Mouse (Mus musculus) embryonic fibroblast, embryonic 13.5 days (primary cell): Measurements from ENCODE around the gene Olfr1116. TPM values are rescaled to one million over a fixed set of nuclear protein-coding genes. Genes with fewer than 3 reads are reported as not detected.
"Not testable (repeated sequence)": the region's sequence is repeated elsewhere in the genome, so short reads cannot be mapped to it uniquely, and the experiment has no call there.

Source experiments
- H3K27ac ChIP-seq: 2 replicates; pipeline ENCODE4 v1.5.1; 2012; ENCODE audit warnings: low read length, control low read depth, inconsistent platforms; ENCODE audit not compliant: insufficient read depth
- H3K4me1 ChIP-seq: 2 replicates; pipeline ENCODE4 v1.6.1; 2011; ENCODE audit warnings: low read length; ENCODE audit not compliant: control insufficient read depth, insufficient read depth
- H3K4me3 ChIP-seq: 2 replicates; pipeline ENCODE4 v1.5.1; 2011; ENCODE audit warnings: mild to moderate bottlenecking, control low read depth, low read length; ENCODE audit not compliant: insufficient read depth
- CTCF ChIP-seq: IDR thresholded peaks from 2 replicates; pipeline ENCODE4 v1.5.1; 2011; ENCODE audit warnings: mild to moderate bottlenecking, control low read depth, low read length, moderate library complexity, borderline replicate concordance; ENCODE audit not compliant: insufficient read depth
- POLR2A ChIP-seq: IDR thresholded peaks from 2 replicates; pipeline ENCODE4 v1.6.1; 2011; ENCODE audit warnings: low read depth, mild to moderate bottlenecking, control low read depth, low read length, moderate library complexity
- polyA plus RNA-seq: library from polyadenylated mRNA; stranded (reverse); fragments of >200 nt; gene quantifications from 2 replicates; pipeline ENCODE4 v1.2.4, GENCODE M21; 2011; ENCODE audit warnings: low read depth; ENCODE audit not compliant: missing spikeins, insufficient read length

The Olfr1116 gene
- not detected in 2 replicates for polyA plus RNA-seq

- no peaks in the 10 kb centered on the region for H3K4me1 ChIP-seq
- H3K4me3 ChIP-seq, result no peak within 1 kb of the TSS
- TF ChIP-seq POLR2A (no peak), CTCF (no peak)
- no peak within 1 kb of the TSS for H3K27ac ChIP-seq
Measured at GRCm38 (mm10) chr2:87267234-87267633, at the start of gene Olfr1116. TSS of gene Olfr1116 (plus strand) at chr2:87267534.

GRCm38 (mm10) chr2:87247713-87248112 lies 19.6 kb upstream of the Olfr1116 start, which contains the start of gene Olfr1115:
TSS of gene Olfr1115 (plus strand) at chr2:87248013.
- TF ChIP-seq CTCF, result no peak
- no peak for TF ChIP-seq POLR2A
- H3K27ac ChIP-seq, result no peak within 1 kb of the TSS
- no peak within 1 kb of the TSS for H3K4me3 ChIP-seq
- H3K4me1 ChIP-seq, result no peaks in the 10 kb centered on the region

GRCm38 (mm10) chr2:87293977-87294376 lies 26.6 kb downstream of the Olfr1116 start:
- H3K27ac ChIP-seq, H3K4me1 ChIP-seq, H3K4me3 ChIP-seq: not testable (repeated sequence)

- Histone ChIP-seq H3K27ac (no peak within 1 kb of the TSS), H3K4me3 (no peak within 1 kb of the TSS), H3K4me1 (no peaks in the 10 kb centered on the region)
- TF ChIP-seq CTCF (no peak), POLR2A (no peak)
Measured at GRCm38 (mm10) chr2:87307281-87307680, 39.9 kb downstream of the Olfr1116 start, which contains the start of gene Olfr1118. TSS of gene Olfr1118 (plus strand) at chr2:87307581.

Other genes with a start within 250 kb of the Olfr1116 start
- gene Olfr1104, start 240.5 kb upstream of the Olfr1116 start, polyA plus RNA-seq, result not detected in 2 replicates
- not detected in 2 replicates for gene Olfr1105, start 231.0 kb upstream of the Olfr1116 start, polyA plus RNA-seq
- not detected in 2 replicates for gene Olfr1106, start 215.3 kb upstream of the Olfr1116 start, polyA plus RNA-seq
- not detected in 2 replicates for gene Olfr1107, start 191.7 kb upstream of the Olfr1116 start, polyA plus RNA-seq
- gene Olfr1109, start 171.5 kb upstream of the Olfr1116 start, polyA plus RNA-seq, result not detected in 2 replicates
- not detected in 2 replicates for gene Olfr259, start 153.0 kb upstream of the Olfr1116 start, polyA plus RNA-seq
- gene Olfr1110, start 127.2 kb upstream of the Olfr1116 start, polyA plus RNA-seq, result not detected in 2 replicates
- gene Olfr1111, start 114.9 kb upstream of the Olfr1116 start, polyA plus RNA-seq, result not detected in 2 replicates
- gene Olfr1112, start 79.7 kb upstream of the Olfr1116 start, polyA plus RNA-seq, result not detected in 2 replicates
- gene Olfr1113, start 58.6 kb upstream of the Olfr1116 start, polyA plus RNA-seq, result not detected in 2 replicates
- gene Olfr1115, start 19.5 kb upstream of the Olfr1116 start, polyA plus RNA-seq, result not detected in 2 replicates
- gene Olfr1118, start 40.0 kb downstream of the Olfr1116 start, polyA plus RNA-seq, result not detected in 2 replicates
- gene Olfr1120, start 87.3 kb downstream of the Olfr1116 start, polyA plus RNA-seq, result not detected in 2 replicates
- gene Olfr1121, start 102.4 kb downstream of the Olfr1116 start, polyA plus RNA-seq, result not detected in 2 replicates
- gene Olfr1122, start 118.3 kb downstream of the Olfr1116 start, polyA plus RNA-seq, result not detected in 2 replicates
- gene Olfr1123, start 149.1 kb downstream of the Olfr1116 start, polyA plus RNA-seq, result 0.11 TPM in 1 of 2 replicates, not detected in the other
- not detected in 2 replicates for gene Olfr1124, start 162.7 kb downstream of the Olfr1116 start, polyA plus RNA-seq
- not detected in 2 replicates for gene Olfr1126, start 186.4 kb downstream of the Olfr1116 start, polyA plus RNA-seq
- gene Pramel7, start 229.6 kb downstream of the Olfr1116 start, polyA plus RNA-seq, result not detected in 2 replicates
- gene Pramel6, start 239.0 kb downstream of the Olfr1116 start, polyA plus RNA-seq, result not detected in 2 replicates